Mouse (Mus musculus): ENCODE results near the gene Card11.
A peak's percentile ranks its signal among the peaks of the same experiment; 100 is the strongest.

The Card11 gene

GRCm38 (mm10) chr5:140918519-140918918 is 81.9 kb downstream of the Card11 start:
- DNase-seq (ENCODE audit: low spot score in 2 of 2): no peak

- DNase-seq (ENCODE audit: low spot score in 2 of 2): no peak
Observed at GRCm38 (mm10) chr5:140917807-140918206, 82.6 kb downstream of the Card11 start.

GRCm38 (mm10) chr5:140910841-140911240 is 89.5 kb downstream of the Card11 start:
- no peak for DNase-seq (ENCODE audit: low spot score in 2 of 2)

- no peak for DNase-seq (ENCODE audit: low spot score in 2 of 2)
Observed at GRCm38 (mm10) chr5:140900866-140901265, 99.5 kb downstream of the Card11 start.

GRCm38 (mm10) chr5:140891080-140891479 is 109.3 kb downstream of the Card11 start:
- DNase-seq (ENCODE audit: low spot score in 2 of 2): peak in 1 of 2 experiments; percentile 13

- peak; percentile 11 to 28 for DNase-seq (ENCODE audit: low spot score in 2 of 2)
Observed at GRCm38 (mm10) chr5:140890050-140890449, 110.3 kb downstream of the Card11 start.

GRCm38 (mm10) chr5:140889539-140889938 is 110.8 kb downstream of the Card11 start:
- DNase-seq (ENCODE audit: low spot score in 2 of 2): peak; percentile 27 to 33

- DNase-seq (ENCODE audit: low spot score in 2 of 2): no peak
Observed at GRCm38 (mm10) chr5:140887871-140888270, 112.5 kb downstream of the Card11 start.

- DNase-seq (ENCODE audit: low spot score in 2 of 2): peak in 1 of 2 experiments; percentile 33
Observed at GRCm38 (mm10) chr5:140884966-140885365, 115.4 kb downstream of the Card11 start.

- DNase-seq (ENCODE audit: low spot score in 2 of 2): no peak
Observed at GRCm38 (mm10) chr5:140882391-140882790, 118.0 kb downstream of the Card11 start.

GRCm38 (mm10) chr5:140880151-140880550 is 120.2 kb downstream of the Card11 start:
- DNase-seq (ENCODE audit: low spot score in 2 of 2): no peak

- no peak for DNase-seq (ENCODE audit: low spot score in 2 of 2)
Observed at GRCm38 (mm10) chr5:140878644-140879043, 121.7 kb downstream of the Card11 start.

GRCm38 (mm10) chr5:140873736-140874307 is 126.6 kb downstream of the Card11 start:
- DNase-seq (ENCODE audit: low spot score in 2 of 2): no peak

GRCm38 (mm10) chr5:140873039-140873551 is 127.3 kb downstream of the Card11 start:
- peak; percentile 21 to 38 for DNase-seq (ENCODE audit: low spot score in 2 of 2)

- no peak for DNase-seq (ENCODE audit: low spot score in 2 of 2)
Observed at GRCm38 (mm10) chr5:140872532-140873038, 127.8 kb downstream of the Card11 start.

- no peak for DNase-seq (ENCODE audit: low spot score in 2 of 2)
Observed at GRCm38 (mm10) chr5:140871241-140871640, 129.1 kb downstream of the Card11 start.

- peak; percentile 66 to 78 for DNase-seq (ENCODE audit: low spot score in 2 of 2)
Observed at GRCm38 (mm10) chr5:140869034-140869433, 131.3 kb downstream of the Card11 start.

- DNase-seq (ENCODE audit: low spot score in 2 of 2): no peak
Observed at GRCm38 (mm10) chr5:140859730-140860129, 140.7 kb downstream of the Card11 start.

- no peak for DNase-seq (ENCODE audit: low spot score in 2 of 2)
Observed at GRCm38 (mm10) chr5:140858335-140858734, 142.0 kb downstream of the Card11 start.

- no peak for DNase-seq (ENCODE audit: low spot score in 2 of 2)
Observed at GRCm38 (mm10) chr5:140857432-140858154, 142.8 kb downstream of the Card11 start.

GRCm38 (mm10) chr5:140855909-140856530 is 144.4 kb downstream of the Card11 start:
- DNase-seq (ENCODE audit: low spot score in 2 of 2): no peak

GRCm38 (mm10) chr5:140854700-140855099 is 145.7 kb downstream of the Card11 start:
- no peak for DNase-seq (ENCODE audit: low spot score in 2 of 2)
